Mouse (Mus musculus): ENCODE measurements around the gene Fau.

Gene Fau

DNA sequence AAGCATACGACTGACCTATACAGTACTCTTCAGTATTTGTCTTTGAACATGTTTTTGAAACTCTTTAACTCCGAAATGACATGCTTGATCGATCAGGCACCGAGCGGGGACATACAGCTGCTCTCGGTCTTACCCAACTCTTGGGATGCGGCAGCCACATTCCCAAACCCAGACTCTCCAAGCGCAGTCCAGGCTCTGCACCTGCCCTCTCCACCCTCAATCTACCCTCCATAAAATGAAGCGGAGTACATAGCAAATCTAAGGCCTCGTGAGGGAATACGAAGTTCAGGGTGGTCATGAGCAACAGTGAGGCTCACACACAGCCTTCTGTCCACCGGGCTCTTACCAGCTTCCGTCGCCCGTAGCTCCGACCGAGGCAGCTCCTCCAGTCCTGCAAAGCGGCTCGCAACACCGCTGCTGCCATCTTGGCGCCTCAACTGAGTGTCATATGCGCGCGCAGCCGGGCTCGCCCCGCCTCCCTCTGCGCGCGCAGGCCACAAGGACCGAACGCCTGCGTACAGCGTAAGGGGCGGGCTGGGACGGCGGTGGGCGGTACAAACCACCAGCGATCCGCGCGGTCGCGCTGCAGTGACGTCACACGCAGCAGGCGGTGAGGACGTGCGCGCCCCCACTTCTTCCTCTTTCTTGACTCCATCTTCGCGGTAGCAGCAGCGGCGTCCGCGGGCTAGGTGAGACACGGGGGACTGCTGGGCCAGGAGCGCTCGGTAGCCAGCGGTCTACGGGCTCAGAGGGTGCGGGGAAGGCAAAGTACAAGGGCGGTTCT, at the start of gene Fau, which contains the start of gene Mrpl49:
TSS of gene Fau (plus strand) at position 532 of the 784 bp plus-strand sequence.
TSS of gene Mrpl49 (minus strand) at position 473 of the 784 bp plus-strand sequence.
- DNase-seq (ENCODE audit: low spot score in 2 of 2), result peak; percentile 98 to 99

DNA sequence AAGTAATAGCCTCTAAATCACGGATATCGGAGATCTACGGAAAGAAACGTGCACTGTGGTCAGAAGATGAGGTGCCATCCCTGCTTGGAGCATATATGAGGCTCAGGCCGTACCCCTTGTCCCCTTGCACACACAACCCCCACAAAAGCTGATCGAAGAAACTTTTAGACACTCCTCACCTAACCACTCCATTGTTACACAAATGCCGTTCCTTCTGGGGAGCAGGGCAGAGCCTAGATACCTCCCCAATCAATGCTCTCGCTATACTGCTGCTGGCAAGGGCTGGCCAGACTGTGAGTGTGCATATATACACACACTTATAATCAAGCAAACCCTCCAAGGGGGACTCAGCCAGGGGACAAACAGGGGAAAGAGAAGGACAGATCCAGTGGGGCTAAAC, 48.5 kb upstream of the Fau start:
- no peak for DNase-seq (ENCODE audit: low spot score in 2 of 2)

DNA sequence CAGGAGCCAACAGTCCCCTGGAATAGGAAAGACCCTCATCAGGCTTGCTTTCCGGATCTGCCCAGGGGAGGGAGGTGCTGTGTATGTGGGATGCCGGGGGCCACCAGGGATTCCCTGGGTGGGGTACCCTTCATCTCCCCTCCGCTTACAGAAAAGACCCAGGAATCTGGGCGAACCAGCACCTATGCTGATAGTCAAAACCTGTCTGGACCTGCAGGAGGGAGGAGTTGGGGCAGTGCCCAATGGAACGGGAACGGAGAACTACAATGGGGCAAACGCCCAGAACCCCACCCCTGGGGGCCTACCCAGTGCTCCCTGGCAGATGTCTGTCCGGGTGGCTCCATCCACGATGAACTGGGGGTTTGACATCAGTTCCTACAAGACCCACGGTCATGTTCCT, 44.0 kb upstream of the Fau start:
- DNase-seq (ENCODE audit: low spot score in 2 of 2), result no peak

DNA sequence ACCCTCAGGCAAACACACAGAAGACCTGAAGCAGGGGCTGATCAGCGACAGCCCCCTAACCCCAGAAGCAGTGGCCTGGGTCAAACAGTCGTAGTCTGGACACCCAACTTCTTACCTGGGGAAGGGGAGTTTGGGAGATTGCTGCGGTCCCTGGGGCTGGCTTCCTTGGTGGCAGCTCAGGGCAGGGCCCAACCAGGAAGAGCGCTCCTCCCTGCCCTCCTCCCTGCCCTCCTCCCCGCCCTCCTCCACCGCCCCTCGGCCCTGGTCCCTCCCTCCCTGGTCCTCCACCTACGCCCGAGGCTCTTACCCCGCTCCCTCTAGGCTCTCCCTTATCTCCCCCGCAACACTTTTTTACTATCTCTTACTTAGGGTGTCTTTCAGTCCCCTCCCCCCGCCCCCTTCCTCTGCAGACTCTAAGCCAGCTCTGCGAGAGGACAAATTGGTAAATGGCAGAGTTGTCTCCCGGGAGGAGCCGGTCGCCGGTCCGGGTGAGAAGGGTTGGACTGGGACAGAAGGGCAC, 42.6 kb upstream of the Fau start:
- peak; percentile 66 to 71 for DNase-seq (ENCODE audit: low spot score in 2 of 2)

DNA sequence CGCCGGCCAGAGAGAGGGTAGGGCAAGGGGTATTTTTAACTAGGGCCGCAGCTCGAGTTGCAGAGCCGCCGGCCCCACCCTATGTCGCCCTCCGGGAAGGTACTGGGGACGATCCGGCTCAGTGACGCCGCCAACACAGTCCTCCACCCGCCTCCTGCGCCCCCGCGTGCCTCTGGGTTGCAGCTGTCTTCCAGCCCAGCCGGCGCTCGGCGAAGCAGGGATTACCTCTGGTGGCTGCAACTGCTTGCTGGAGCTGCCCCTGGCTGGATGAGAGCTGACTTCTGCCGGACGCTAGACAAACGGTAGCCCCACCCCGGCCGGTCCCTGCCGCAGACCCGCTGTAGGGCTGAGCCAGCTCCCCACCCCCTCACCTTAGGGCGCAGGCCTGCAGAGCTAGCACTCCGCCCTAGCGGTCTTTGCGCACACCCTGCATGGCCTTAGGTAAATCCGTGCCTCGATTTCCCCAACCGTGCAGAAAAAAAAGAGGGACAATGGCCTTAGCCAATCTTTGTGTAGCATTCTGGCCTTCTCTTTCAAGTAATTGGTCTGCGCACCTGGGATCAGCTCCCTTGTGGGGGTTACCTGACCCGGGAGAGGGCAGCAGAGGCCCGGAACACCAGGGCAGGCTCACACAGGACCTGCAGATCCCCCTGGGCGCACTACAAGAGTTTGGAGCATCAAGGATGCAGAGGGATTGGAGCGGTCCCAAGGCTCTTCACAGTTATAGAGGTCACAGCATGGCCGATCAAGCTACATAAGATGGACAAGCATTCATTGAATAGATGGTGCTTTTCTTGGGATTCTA, 41.9 kb upstream of the Fau start, which contains the start of gene Capn1:
TSS of gene Capn1 (minus strand) at position 387 of the 805 bp plus-strand sequence.
- peak; percentile 62 to 67 for DNase-seq (ENCODE audit: low spot score in 2 of 2)

DNA sequence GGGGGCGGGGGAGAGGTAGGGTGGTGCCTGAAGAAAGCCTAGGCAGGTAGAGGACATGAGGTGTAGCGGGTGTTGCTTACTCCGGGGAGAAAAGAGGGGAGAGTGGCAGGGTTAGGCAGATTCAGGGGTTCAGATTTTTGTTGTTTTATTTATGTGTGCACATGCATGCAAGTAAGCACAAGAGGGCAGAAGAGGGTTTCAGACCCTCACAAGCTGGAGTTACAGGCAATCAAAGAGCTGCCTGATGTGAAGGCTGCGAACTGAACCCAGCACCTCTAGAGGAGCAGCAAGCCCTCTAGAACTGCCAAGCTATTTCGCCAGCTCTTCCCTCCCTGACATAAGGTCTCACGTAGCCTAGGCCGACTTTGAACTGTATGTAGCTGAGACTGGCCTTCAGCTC, 41.1 kb upstream of the Fau start:
- DNase-seq (ENCODE audit: low spot score in 2 of 2), result no peak

DNA sequence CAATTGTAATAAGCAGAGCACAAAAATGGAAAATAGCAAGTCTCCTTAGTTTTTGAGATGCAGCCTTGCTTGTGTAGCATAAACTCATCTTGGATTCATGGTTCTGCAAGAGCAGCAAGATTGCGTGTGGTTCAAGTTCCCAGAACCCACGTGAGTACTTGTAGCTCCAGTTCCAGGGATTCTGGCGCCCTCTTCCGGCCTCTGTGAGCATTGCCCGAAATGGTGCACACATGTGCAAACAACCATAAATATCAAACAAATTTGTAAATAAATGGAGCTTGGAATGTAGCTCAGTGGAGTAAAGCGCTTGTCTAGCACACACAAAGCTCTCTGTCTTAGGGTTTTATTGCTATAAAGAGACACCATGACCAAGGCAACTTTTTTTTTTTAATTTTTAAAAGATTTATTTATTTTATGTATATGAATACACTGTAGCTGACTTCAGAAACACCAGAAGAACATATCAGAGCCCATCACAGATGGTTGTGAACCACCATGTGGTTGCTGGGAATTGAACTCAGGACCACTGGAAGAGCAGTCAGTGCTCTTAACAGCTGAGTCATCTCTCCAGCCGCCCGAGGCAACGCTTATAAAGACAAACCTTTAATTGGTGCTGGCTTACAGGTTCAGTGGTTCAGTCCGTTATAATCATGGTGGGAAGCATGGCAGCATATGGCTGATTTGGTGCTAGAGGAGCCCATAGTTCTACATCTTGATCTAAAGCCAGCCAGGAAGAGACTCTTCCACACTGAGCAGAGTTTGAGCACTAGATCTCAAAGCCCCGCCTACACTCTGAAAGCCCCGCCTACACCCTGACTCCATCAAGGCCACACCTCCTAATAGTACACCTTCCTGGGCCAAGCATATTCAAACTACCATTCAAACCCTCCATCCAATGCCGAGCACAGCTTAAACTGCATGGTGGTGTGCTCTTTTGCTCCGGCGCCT, 39.2 kb upstream of the Fau start:
- peak; percentile 82 to 89 for DNase-seq (ENCODE audit: low spot score in 2 of 2)

DNA sequence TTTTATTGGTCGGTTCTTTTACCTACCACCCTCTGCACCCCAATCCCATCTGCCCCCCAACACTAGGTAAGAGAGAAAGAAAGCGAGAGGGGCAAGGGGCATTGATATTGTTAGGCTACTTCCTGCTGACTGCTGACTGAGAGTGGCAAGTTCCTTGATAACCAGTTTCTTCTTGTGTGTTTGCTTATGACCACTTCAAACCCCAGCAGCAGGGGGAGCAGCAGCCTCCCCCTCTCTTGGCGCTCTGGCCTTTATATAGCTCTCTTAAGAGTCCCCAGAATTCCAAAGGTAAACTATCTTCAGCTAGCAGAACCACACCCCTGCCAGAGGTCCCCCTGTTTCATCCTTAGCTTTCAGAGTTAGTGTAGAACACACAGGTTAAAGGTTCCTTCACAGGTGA, 37.4 kb upstream of the Fau start:
- no peak for DNase-seq (ENCODE audit: low spot score in 2 of 2)

DNA sequence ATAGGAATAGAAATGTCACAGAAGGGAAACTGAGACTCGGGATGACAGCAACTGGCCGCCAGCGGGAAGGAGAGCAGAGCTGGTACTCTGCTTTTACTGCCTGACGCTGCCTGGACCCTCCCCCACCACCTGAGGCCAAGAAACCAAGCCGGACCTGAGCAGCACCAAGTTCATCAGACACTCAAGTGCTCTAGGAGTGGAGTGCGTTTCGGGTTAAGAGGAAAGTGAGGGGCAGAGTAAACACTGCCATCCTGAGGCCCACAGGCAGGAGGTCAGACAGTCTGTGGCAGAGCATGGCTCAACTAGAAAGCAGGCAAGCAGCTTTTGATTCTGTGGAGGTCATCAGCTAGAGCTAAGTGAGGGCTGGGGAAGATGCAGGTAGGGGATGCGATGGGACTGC, 34.6 kb upstream of the Fau start:
- no peak for DNase-seq (ENCODE audit: low spot score in 2 of 2)

DNA sequence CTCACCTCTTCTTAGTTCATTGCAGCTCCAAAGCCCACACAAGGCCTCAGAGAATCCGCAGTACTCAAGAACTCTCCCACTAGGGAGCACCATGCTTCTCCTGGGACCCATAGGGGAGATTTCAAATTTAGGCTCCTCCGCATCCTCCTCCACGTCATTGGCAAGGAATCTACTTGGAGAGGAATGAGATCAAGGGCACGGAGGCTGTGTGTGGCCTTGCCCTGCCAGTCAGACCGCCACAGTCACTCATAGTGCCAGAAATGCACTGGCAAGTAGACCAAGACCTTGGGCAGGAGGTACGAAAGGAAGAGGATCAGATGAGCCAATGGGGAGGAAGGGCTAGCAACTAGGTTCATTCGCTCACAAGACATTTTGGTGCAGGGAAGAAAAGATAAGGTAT, 33.7 kb upstream of the Fau start:
- DNase-seq (ENCODE audit: low spot score in 2 of 2), result no peak

DNA sequence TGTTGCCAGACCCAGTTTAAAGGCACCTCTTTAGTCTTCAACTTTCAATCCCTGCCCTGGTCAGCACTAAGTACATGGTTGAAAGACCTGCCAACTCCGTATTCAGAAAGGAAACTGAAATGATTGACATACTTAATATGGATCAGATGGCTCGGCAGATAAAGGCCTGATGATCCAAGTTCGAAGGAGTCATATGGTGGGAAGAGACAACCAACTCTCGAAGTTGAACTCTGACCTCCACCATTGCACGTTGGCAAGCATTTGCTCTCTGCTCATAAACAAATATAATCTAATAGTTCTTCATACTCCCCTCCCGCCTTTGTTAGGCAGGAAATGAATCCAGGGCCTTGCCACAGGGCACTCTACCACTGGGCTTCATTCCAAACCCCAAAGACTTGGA, 28.7 kb upstream of the Fau start:
- no peak for DNase-seq (ENCODE audit: low spot score in 2 of 2)

DNA sequence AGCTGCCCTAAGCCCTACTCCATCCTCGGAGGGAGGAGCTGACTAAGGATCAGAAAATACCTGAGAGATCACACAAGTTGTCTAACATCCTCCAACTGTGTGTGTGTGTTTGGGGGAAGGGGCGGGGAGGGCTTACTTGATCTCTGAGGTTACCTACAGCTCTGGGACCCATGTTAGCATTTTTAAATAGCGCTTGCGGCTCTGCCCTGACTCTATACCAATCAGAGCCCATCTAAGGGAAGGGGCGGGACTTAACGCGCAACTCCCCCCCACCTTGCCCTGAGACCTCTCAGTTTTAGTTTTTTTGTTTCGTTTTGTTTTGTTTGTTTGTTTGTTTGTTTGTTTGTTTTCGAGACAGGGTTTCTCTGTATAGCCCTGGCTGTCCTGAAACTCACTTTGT, 28.2 kb upstream of the Fau start:
- no peak for DNase-seq (ENCODE audit: low spot score in 2 of 2)

DNA sequence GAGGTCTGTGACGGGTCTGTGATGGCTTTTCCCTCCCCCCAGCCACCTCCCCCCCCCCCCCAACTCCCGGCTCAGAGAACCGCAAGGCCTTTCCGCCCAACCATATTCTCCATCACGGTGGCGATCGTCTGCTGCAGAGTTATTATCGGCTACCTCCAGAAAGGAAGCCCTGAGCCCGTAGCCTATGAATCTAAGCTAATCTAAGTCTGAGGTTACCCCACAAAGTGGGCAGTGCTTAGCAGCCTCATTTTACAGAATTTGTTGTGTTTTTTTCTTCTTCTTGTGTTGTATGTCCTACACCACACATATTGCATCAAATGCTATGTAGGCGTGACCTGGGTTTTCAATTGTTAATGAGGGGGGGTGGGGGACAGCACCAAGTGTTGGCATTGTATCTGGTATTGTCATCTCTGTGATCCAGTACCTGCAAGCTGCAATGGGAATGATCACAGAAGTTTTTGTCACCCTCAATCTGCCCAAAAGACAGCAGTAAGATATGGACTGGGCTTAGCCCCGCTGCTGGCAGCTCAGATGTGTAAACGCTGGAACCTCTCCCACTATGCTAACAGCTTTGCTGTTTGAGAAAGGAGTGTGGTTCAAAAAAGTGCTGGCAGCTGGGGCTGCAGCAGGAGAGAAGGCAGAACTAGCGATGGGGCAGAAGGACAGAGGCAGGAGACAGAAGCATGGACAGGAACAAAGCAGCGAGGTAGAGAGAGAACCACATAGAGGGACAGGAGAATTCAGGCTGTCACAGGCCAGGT, 26.9 kb upstream of the Fau start:
- no peak for DNase-seq (ENCODE audit: low spot score in 2 of 2)

DNA sequence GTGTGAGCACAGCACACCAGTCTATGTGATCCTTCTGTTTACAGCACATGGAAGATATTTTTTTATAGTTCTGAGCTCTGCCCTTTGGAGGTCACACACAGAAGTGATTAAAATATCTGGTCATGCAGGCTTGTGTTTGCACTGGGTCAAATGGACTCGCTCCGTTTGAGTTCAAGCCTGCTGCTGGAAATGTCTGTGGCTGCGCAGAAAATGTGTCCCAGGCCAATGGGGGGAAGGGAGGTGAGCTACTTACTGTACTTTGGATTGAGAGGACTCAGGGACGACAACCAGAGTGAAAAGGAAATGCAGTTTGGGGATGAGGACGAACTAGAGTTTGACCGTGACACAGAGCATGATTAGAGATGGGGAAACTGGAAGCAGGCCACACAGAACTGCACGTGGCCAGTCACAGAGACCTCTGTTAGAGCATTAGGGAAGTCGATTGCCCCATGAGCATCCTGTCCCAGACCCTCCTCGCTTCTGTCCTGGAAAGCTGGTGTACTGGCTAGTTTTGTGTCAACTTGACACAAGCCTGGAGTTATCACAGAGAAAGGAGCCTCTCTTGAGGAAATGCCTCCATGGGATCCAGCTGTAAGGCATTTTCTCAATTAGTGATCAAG, 21.6 kb upstream of the Fau start:
- no peak for DNase-seq (ENCODE audit: low spot score in 2 of 2)

DNA sequence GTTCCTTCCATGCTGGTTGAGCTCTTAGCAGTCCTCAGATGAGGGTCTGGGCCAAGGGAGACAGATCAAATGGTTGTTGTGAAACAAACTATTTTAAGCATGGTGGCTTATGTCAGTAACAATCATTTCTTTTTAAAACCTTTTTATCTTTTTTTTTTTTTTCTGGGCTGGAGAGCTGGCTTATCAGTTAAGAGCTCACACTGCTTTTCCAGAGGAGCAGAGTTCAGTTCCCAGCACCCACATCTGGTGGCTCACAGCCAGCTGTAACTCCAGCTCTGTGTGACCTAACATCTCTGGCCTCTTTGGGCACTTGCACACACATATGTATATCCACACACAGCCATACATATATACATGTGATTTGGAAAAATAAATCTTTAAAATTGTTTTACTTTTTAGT, 19.9 kb upstream of the Fau start:
- DNase-seq (ENCODE audit: low spot score in 2 of 2), result no peak

DNA sequence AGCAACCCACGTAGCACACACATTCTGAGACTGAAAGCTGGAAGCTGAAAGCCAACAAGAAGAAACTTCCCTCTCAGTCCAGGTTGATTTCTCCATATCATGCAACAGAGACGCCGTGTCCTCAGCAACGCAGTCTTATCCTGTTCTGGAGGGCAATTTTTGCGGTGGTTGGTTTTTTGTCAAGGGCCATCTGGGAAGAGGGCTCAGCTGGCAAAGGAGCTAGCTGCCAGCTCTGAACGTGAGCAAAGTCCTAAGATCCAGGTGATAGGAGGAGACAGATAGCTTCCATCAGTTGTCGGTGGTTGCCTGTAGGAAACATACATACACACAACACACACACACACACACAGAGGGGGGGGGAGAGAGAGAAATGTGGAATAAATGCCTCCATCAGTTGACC, 19.3 kb upstream of the Fau start:
- no peak for DNase-seq (ENCODE audit: low spot score in 2 of 2)

DNA sequence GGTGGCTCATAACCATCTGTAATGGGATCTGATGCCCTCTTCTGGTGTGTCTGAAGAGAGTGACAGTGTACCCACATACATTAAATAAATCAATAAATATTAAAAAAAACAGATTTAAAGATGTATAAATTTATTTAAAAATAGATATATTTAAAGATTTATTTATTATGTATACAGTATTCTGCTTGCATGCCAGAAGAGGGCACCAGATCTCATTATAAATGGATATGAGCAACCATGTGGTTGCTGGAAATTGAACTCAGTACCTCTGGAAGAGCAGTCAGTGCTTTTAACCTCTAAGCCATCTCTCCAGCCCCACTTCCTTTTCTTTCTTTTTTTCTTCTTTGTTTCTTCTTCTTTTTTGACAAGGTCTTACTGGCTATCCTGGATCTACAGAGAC, 17.6 kb upstream of the Fau start:
- DNase-seq (ENCODE audit: low spot score in 2 of 2), result no peak

DNA sequence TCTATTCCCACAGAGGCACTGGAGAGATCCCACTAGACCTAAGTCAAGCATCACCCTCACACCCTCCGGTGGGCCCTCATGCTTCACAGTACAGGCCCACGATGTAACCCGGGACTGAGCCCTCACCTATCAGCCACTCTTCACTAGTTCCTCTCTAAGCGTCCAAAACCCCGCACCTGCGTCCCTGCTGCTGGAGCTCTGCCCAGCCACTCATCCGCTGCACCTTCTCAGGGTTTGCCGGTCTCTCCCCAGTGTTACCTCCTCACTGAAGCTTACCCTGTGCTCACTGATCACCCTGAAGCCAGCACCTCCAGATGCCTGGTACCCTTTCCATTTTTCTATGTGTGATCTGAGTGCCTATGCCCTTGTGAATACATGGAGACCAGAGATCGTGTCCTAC, 15.4 kb upstream of the Fau start:
- DNase-seq (ENCODE audit: low spot score in 2 of 2), result no peak

DNA sequence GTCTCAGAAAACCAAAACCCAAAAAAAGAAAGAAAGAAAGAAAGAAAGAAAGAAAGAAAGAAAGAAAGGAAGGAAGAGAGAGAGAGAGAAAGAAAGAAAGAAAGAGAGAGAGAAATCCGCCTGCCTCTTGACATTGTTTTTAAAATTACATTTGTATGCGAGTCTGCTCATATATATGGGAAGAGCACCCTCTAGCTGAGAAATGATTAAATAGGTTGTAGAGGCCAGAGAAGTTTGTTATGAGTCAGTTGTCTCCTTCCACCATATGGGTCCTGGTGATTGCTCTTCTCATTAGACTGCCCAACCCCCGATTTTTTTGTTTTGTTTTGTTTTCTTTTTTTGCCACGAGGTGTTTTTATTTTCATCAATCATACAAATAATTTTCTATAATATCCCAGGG, 13.5 kb upstream of the Fau start:
- peak in 1 of 2 experiments; percentile 42 for DNase-seq (ENCODE audit: low spot score in 2 of 2)

Data from spleen, postnatal 36 days (tissue).